Mouse (Mus musculus): ENCODE data around the gene Tspan5. TPM values are rescaled to one million over a fixed set of nuclear protein-coding genes. Genes with fewer than 3 reads are reported as not detected.

Tspan5 gene
- polyA plus RNA-seq, 1 experiment from 2014 or later = 38.7 TPM

DNA sequence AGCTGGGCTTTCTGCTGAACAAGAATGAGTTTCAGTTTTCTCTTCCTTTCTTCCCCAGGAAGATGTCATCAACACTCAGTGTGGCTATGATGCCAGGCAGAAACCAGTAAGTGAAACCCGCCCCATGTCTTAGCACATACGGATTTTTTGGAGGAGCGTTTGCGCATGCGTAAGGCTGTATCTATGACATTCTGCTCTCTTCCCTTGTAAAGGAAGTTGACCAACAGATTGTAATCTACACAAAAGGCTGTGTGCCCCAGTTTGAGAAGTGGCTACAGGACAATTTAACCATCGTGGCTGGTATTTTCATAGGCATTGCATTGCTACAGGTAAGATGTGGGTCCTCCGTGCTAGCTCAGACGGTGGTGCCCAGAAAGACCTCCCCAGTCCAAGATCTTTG, 156.1 kb downstream of the Tspan5 start:
- Histone ChIP-seq H3K4me2 (ENCODE audit: low read depth, low read length) (no peak overlapping the region), H3K27me3 (replicated peaks; ENCODE audit: control insufficient read depth, insufficient read depth, low read length) (no peaks in the 10 kb centered on the region), H3K36me3 (ENCODE audit: control insufficient read depth, insufficient read depth, low read length) (peaks cover 32% of the 10 kb centered on the region), H3K9me3 (ENCODE audit: control insufficient read depth, low read length) (peaks cover 3% of the 10 kb centered on the region; the same call in 1 of the 2 replicates), H3K27ac (replicated peaks; ENCODE audit: low read depth, low read length) (no peak overlapping the region), H3K9ac (ENCODE audit: low read depth, low read length) (no peak overlapping the region), H3K4me3 (ENCODE audit: low read depth, low read length) (no peak overlapping the region), H3K4me1 (ENCODE audit: control insufficient read depth, insufficient read depth, low read length) (no peaks in the 10 kb centered on the region)
- ATAC-seq (ENCODE audit: low read depth) (no peak), DNase-seq (ENCODE audit: low spot score) (no peak)
- WGBS = 96% methylated on average over 8 of the region's 8 CpGs

GRCm38 (mm10) chr3:138900571-138901141, 158.7 kb downstream of the Tspan5 start:
- 80% methylated on average over 9 of the region's 9 CpGs for WGBS
- Histone ChIP-seq H3K4me3 (ENCODE audit: low read depth, low read length) (no peak overlapping the region), H3K4me1 (ENCODE audit: control insufficient read depth, insufficient read depth, low read length) (peaks cover 7% of the 10 kb centered on the region), H3K9ac (ENCODE audit: low read depth, low read length) (no peak overlapping the region), H3K36me3 (ENCODE audit: control insufficient read depth, insufficient read depth, low read length) (peaks cover 32% of the 10 kb centered on the region), H3K9me3 (ENCODE audit: control insufficient read depth, low read length) (peaks cover 3% of the 10 kb centered on the region; the same call in 1 of the 2 replicates), H3K27ac (replicated peaks; ENCODE audit: low read depth, low read length) (no peak overlapping the region), H3K4me2 (ENCODE audit: low read depth, low read length) (no peak overlapping the region), H3K27me3 (replicated peaks; ENCODE audit: control insufficient read depth, insufficient read depth, low read length) (no peaks in the 10 kb centered on the region)
- DNase-seq (ENCODE audit: low spot score) (no peak), ATAC-seq (ENCODE audit: low read depth) (no peak)

- Histone ChIP-seq H3K36me3 (ENCODE audit: control insufficient read depth, insufficient read depth, low read length) (0 out of 2 replicates have a peak, but pooled peaks cover 5% of the 10 kb centered on the region), H3K4me1 (ENCODE audit: control insufficient read depth, insufficient read depth, low read length) (peaks cover 12% of the 10 kb centered on the region), H3K27me3 (replicated peaks; ENCODE audit: control insufficient read depth, insufficient read depth, low read length) (no peaks in the 10 kb centered on the region), H3K4me2 (ENCODE audit: low read depth, low read length) (no peak overlapping the region), H3K27ac (replicated peaks; ENCODE audit: low read depth, low read length) (peak overlapping the region; percentile 45), H3K9ac (ENCODE audit: low read depth, low read length) (peak overlapping the region; percentile 36), H3K9me3 (ENCODE audit: control insufficient read depth, low read length) (no peaks in the 10 kb centered on the region), H3K4me3 (ENCODE audit: low read depth, low read length) (no peak overlapping the region)
- 33% methylated on average over 7 of the region's 7 CpGs for WGBS
- ATAC-seq (ENCODE audit: low read depth) = no peak
- DNase-seq (ENCODE audit: low spot score) = peak; percentile 46
These were observed 163.7 kb downstream of the Tspan5 start for GRCm38 (mm10) chr3:138905678-138906077.

DNA sequence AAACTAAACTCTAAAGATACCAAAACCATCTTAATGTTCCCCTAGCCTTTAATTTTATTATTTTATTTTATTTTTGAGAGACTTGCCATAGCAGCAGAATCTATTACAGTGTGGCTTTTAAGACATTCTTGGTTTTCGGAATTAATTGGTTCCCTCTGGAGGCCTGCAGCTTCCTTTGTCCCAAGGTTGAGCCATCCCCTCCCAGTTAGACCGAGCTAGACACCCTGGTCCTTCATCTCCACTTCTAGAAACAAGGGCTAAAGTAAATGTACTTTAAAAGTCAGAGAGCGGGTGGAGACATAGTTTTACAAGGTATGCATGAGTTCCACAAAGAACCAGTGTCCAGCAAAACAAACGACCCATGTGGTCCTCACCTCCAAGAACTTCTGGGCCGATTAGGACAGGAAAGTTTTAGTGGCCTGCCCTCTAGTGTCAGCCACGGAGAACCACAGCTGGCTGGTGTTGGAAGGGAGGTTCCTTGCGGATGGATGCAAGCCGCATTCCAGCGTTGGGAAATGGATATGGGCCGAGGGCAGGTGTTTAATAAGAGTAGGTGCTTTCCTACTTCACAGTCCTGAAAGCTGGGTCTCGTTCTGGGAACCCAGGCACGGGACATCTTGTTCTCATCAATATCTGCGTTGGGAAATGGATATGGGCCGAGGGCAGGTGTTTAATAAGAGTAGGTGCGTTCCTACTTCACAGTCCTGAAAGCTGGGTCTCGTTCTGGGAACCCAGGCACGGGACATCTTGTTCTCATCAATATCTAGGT, 164.3 kb downstream of the Tspan5 start:
- no peak overlapping the region for H3K9ac ChIP-seq (ENCODE audit: low read depth, low read length)

GRCm38 (mm10) chr3:138909313-138909712, 167.3 kb downstream of the Tspan5 start:
- H3K9me3 ChIP-seq (ENCODE audit: control insufficient read depth, low read length) = no peaks in the 10 kb centered on the region
- WGBS = 82% methylated on average over 2 of the region's 2 CpGs
- no peak for DNase-seq (ENCODE audit: low spot score)

More for the DNA sequence above, 164.3 kb downstream of the Tspan5 start:
- Histone ChIP-seq H3K9me3 (ENCODE audit: control insufficient read depth, low read length) (no peaks in the 10 kb centered on the region), H3K4me3 (ENCODE audit: low read depth, low read length) (no peak overlapping the region), H3K27me3 (replicated peaks; ENCODE audit: control insufficient read depth, insufficient read depth, low read length) (no peaks in the 10 kb centered on the region), H3K27ac (replicated peaks; ENCODE audit: low read depth, low read length) (peak overlapping the region; percentile 45; the same call in 1 of the 2 replicates), H3K36me3 (ENCODE audit: control insufficient read depth, insufficient read depth, low read length) (0 out of 2 replicates have a peak, but pooled peaks cover 5% of the 10 kb centered on the region), H3K4me2 (ENCODE audit: low read depth, low read length) (no peak overlapping the region), H3K4me1 (ENCODE audit: control insufficient read depth, insufficient read depth, low read length) (peaks cover 12% of the 10 kb centered on the region)
- peak; percentile 86 for DNase-seq (ENCODE audit: low spot score)
- ATAC-seq (ENCODE audit: low read depth) = peak; percentile 82
- 23% methylated on average over 17 of the region's 17 CpGs for WGBS

DNA sequence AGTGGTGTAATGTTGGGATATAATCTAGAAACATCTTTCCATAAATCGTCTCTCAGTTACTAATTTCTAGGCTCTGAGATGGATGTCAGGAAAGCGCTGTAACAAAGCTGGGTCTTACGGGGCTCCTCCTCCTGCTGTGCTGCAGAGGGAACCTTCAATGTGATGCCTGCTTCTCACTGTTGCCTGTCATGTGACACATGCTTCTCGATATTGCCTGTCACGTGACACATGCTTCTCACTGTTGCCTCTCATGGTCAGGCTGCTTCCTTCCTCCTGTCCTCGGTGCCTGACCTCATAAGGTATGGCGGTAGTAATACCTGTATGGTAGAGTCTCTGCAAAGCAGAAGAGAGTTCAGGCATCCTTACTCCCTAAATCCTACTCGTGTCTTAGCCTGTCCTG, 170.5 kb downstream of the Tspan5 start:
- WGBS = 80% methylated on average over 8 of the region's 8 CpGs
- Histone ChIP-seq H3K27me3 (replicated peaks; ENCODE audit: control insufficient read depth, insufficient read depth, low read length) (no peaks in the 10 kb centered on the region), H3K9ac (ENCODE audit: low read depth, low read length) (no peak overlapping the region), H3K4me2 (ENCODE audit: low read depth, low read length) (no peak overlapping the region), H3K9me3 (ENCODE audit: control insufficient read depth, low read length) (no peaks in the 10 kb centered on the region), H3K27ac (replicated peaks; ENCODE audit: low read depth, low read length) (no peak overlapping the region), H3K36me3 (ENCODE audit: control insufficient read depth, insufficient read depth, low read length) (no peaks in the 10 kb centered on the region), H3K4me3 (ENCODE audit: low read depth, low read length) (no peak overlapping the region), H3K4me1 (ENCODE audit: control insufficient read depth, insufficient read depth, low read length) (no peaks in the 10 kb centered on the region)
- no peak for ATAC-seq (ENCODE audit: low read depth)
- no peak for DNase-seq (ENCODE audit: low spot score)

More at GRCm38 (mm10) chr3:138909313-138909712, 167.3 kb downstream of the Tspan5 start:
- Histone ChIP-seq H3K9ac (ENCODE audit: low read depth, low read length) (no peak overlapping the region), H3K4me2 (ENCODE audit: low read depth, low read length) (no peak overlapping the region), H3K4me1 (ENCODE audit: control insufficient read depth, insufficient read depth, low read length) (peaks cover 12% of the 10 kb centered on the region), H3K4me3 (ENCODE audit: low read depth, low read length) (no peak overlapping the region), H3K36me3 (ENCODE audit: control insufficient read depth, insufficient read depth, low read length) (no peaks in the 10 kb centered on the region), H3K27ac (replicated peaks; ENCODE audit: low read depth, low read length) (no peak overlapping the region), H3K27me3 (replicated peaks; ENCODE audit: control insufficient read depth, insufficient read depth, low read length) (no peaks in the 10 kb centered on the region)
- ATAC-seq (ENCODE audit: low read depth) = no peak

- H3K4me3 ChIP-seq (ENCODE audit: low read depth, low read length) = no peak overlapping the region
- no peaks in the 10 kb centered on the region for H3K36me3 ChIP-seq (ENCODE audit: control insufficient read depth, insufficient read depth, low read length)
- no peaks in the 10 kb centered on the region for H3K4me1 ChIP-seq (ENCODE audit: control insufficient read depth, insufficient read depth, low read length)
- H3K9me3 ChIP-seq (ENCODE audit: control insufficient read depth, low read length) = no peaks in the 10 kb centered on the region
- no peak overlapping the region for H3K4me2 ChIP-seq (ENCODE audit: low read depth, low read length)
- DNase-seq (ENCODE audit: low spot score) (no peak), ATAC-seq (ENCODE audit: low read depth) (no peak)
- H3K9ac ChIP-seq (ENCODE audit: low read depth, low read length) = no peak overlapping the region
- 51% methylated on average over 8 of the region's 8 CpGs for WGBS
- H3K27ac ChIP-seq (replicated peaks; ENCODE audit: low read depth, low read length) = no peak overlapping the region
- no peaks in the 10 kb centered on the region for H3K27me3 ChIP-seq (replicated peaks; ENCODE audit: control insufficient read depth, insufficient read depth, low read length)
These were observed 172.8 kb downstream of the Tspan5 start for GRCm38 (mm10) chr3:138914626-138915288.

GRCm38 (mm10) chr3:138916591-138916990, 174.6 kb downstream of the Tspan5 start:
- Histone ChIP-seq H3K9ac (ENCODE audit: low read depth, low read length) (no peak overlapping the region), H3K9me3 (ENCODE audit: control insufficient read depth, low read length) (no peaks in the 10 kb centered on the region), H3K27ac (replicated peaks; ENCODE audit: low read depth, low read length) (no peak overlapping the region), H3K4me1 (ENCODE audit: control insufficient read depth, insufficient read depth, low read length) (no peaks in the 10 kb centered on the region), H3K4me3 (ENCODE audit: low read depth, low read length) (no peak overlapping the region), H3K36me3 (ENCODE audit: control insufficient read depth, insufficient read depth, low read length) (no peaks in the 10 kb centered on the region), H3K4me2 (ENCODE audit: low read depth, low read length) (no peak overlapping the region), H3K27me3 (replicated peaks; ENCODE audit: control insufficient read depth, insufficient read depth, low read length) (no peaks in the 10 kb centered on the region)
- ATAC-seq (ENCODE audit: low read depth) (no peak), DNase-seq (ENCODE audit: low spot score) (no peak)
- 92% methylated on average over 4 of the region's 4 CpGs for WGBS
